In the genomic region with DNA sequence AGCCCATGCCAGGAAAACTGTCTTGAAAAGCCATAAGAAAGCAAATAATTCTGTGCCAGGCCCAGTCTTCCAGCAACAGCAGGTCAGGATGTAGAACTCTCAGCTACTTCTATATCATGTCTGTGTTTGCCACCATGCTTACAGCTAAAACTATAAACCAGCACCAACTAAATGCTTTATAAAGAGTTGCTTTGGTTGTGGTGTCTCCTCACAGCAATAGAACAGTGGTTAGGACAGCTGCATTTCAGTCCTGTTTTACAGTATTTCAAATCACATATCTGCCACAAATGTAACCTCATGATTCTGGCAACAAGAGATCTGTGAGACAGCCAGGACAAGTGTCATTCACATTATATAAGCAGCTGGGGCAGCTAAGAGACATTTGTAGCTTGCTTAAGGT, we compare ENCODE assay signal across 15 mouse cellular contexts. TPM values are rescaled to one million over a fixed set of nuclear protein-coding genes. Genes with fewer than 3 reads are reported as not detected.
DNase-seq lines count a peak whose midpoint lies in the region; ATAC-seq and TF ChIP-seq lines count a peak whose summit lies in the region.
"Had no signal": no experiment of that assay in that cellular context is flagged by ENCODE, and none has a peak within 500 bp of the region (broad histone marks: within the 10 kb centered on the region; RNA-seq: fewer than 3 reads in every experiment).

No protein-coding gene starts in this region.

- ATAC-seq in lung, embryonic 16.5 days (ENCODE audit: low read depth), result no peak
- ATAC-seq in megakaryocyte progenitor cell, adult 5-6 weeks (replicated peaks; ENCODE audit: poor library complexity), result 0 out of 2 replicates have a peak, but pooled peaks have one; percentile 1

- H3K9ac ChIP-seq in lung, embryonic 16.5 days (ENCODE audit: low read length), result no peak overlapping the region

- no peak for DNase-seq in gastrocnemius, adult 2 months
- no peak for DNase-seq in gastrocnemius, postnatal 25 days
- DNase-seq in lung, postnatal 36 days, result no peak
- peak; percentile 6 for DNase-seq in NIH3T3 (ENCODE audit: low read depth)
- no peak for DNase-seq in cerebellum, adult 11 months
- no peak for DNase-seq in left cerebral cortex, adult 11 months (ENCODE audit: low spot score)
- DNase-seq: gastrocnemius, postnatal 36 days; heart, postnatal 10 days; kidney, adult 9 months; layer of hippocampus, postnatal 36 days; lung, adult 2 months; right cerebral cortex, postnatal 25 days had no signal

- 0 out of 2 replicates have a peak overlapping the region, but pooled peaks have one; percentile 4 for H3K27ac ChIP-seq in gastrocnemius, adult 2 months
- H3K27ac ChIP-seq in lung, embryonic 16.5 days (ENCODE audit: low read length), result peak overlapping the region; percentile 16; the same call in 1 of the 2 replicates

- H3K27me3 ChIP-seq in lung, embryonic 16.5 days (ENCODE audit: control insufficient read depth, insufficient read depth, low read depth, low read length), result no peaks in the 10 kb centered on the region

- intact Hi-C loops in gastrocnemius, adult 2 months (cut with DNase I), result no loop called here

- H3K4me3 ChIP-seq in gastrocnemius, adult 2 months, result no peak overlapping the region
- no peak overlapping the region for H3K4me3 ChIP-seq in lung, embryonic 16.5 days (ENCODE audit: low read length)
- H3K4me3 ChIP-seq: midbrain, embryonic 10.5 days had no signal

- TF ChIP-seq CTCF in gastrocnemius, adult 2 months (IDR thresholded peaks at IDR 0.05), result no peak

- no peaks in the 10 kb centered on the region for H3K9me3 ChIP-seq in lung, embryonic 16.5 days (ENCODE audit: control insufficient read depth, low read length)
- H3K9me3 ChIP-seq: midbrain, embryonic 10.5 days had no signal

- peaks cover 11% of the 10 kb centered on the region for H3K4me1 ChIP-seq in lung, embryonic 16.5 days (replicated peaks; ENCODE audit: control insufficient read depth, insufficient read depth, low read length)

- H3K36me3 ChIP-seq in lung, embryonic 16.5 days (ENCODE audit: control insufficient read depth, insufficient read depth, low read length), result peaks cover 31% of the 10 kb centered on the region

- H3K4me2 ChIP-seq in lung, embryonic 16.5 days (ENCODE audit: low read depth, low read length), result no peak overlapping the region

RNA-seq across cellular contexts. Expression of a gene that starts 6.2 kb away (rescaled TPM):
- 1 to 10 TPM; 6.2 to 6.6 TPM for total RNA-seq in gastrocnemius, adult 2 months (2021)
- 1 to 10 TPM; 4.8 to 7.8 TPM for total RNA-seq in gastrocnemius, postnatal 25 days (2021)
- polyA plus RNA-seq in lung, embryonic 16.5 days (2015; fragmentation: Nextera tagmentation; extraction: Ambion mirVana), result 7.5 and 12.2 TPM in 2 replicates
- total RNA-seq in megakaryocyte progenitor cell, adult 5-6 weeks (2015), result 4.8 and 7.1 TPM in 2 replicates
- total RNA-seq in megakaryocyte progenitor cell, adult 5-6 weeks (2017), result 3.6 and 6.4 TPM in 2 replicates

RNA-seq across cellular contexts. Expression of a gene that starts 29.6 kb away (rescaled TPM):
- 10 to 100 TPM in 1 of 2 experiments, 1 to 10 TPM in 1; 7.6 to 15.5 TPM for total RNA-seq in gastrocnemius, adult 2 months (2021)
- 10 to 100 TPM; 11.0 to 11.4 TPM for total RNA-seq in gastrocnemius, postnatal 25 days (2021)
- 30.8 and 31.8 TPM in 2 replicates for polyA plus RNA-seq in lung, embryonic 16.5 days (2015; fragmentation: Nextera tagmentation; extraction: Ambion mirVana)
- total RNA-seq in megakaryocyte progenitor cell, adult 5-6 weeks (2015), result 38.7 and 40.5 TPM in 2 replicates
- 35.8 and 43.6 TPM in 2 replicates for total RNA-seq in megakaryocyte progenitor cell, adult 5-6 weeks (2017)

RNA-seq across cellular contexts. Expression of a gene that starts 29.7 kb away (rescaled TPM):
- total RNA-seq in gastrocnemius, adult 2 months (2021), result under 1 TPM; 0.41 to 0.50 TPM
- under 1 TPM; 0.51 to 0.62 TPM for total RNA-seq in gastrocnemius, postnatal 25 days (2021)
- polyA plus RNA-seq in lung, embryonic 16.5 days (2015; fragmentation: Nextera tagmentation; extraction: Ambion mirVana), result 37.8 and 38.3 TPM in 2 replicates
- total RNA-seq in megakaryocyte progenitor cell, adult 5-6 weeks (2015), result 38.1 and 41.3 TPM in 2 replicates
- total RNA-seq in megakaryocyte progenitor cell, adult 5-6 weeks (2017), result 7.3 and 8.3 TPM in 2 replicates

Comparison
In these comparisons a context has a peak if more than half of its experiments do, and no peak if none do; other contexts are left out.
1. RNA of a gene that starts 29.7 kb away (total RNA-seq): 7.3 to 41.3 TPM in megakaryocyte progenitor cell, adult 5-6 weeks; 0.51 to 0.62 TPM in gastrocnemius, postnatal 25 days and 0.41 to 0.50 TPM in gastrocnemius, adult 2 months; every median in the first group is over 4 times any median in the second.